Mouse (Mus musculus): ENCODE measurements around the gene G3bp2. TPM values are rescaled to one million over a fixed set of nuclear protein-coding genes. Genes with fewer than 3 reads are reported as not detected.

G3bp2 gene
- polyA plus RNA-seq, 1 experiment from 2014 or later: 192 TPM

GRCm38 (mm10) chr5:92079304-92079703 is 4.2 kb downstream of the G3bp2 start:
- H3K4me3 ChIP-seq (ENCODE audit: low read depth, low read length): no peak overlapping the region
- H3K27me3 ChIP-seq (replicated peaks; ENCODE audit: control insufficient read depth, insufficient read depth, low read length): no peaks in the 10 kb centered on the region
- H3K36me3 ChIP-seq (ENCODE audit: control insufficient read depth, insufficient read depth, low read length): no peaks in the 10 kb centered on the region
- H3K9ac ChIP-seq (ENCODE audit: low read length): no peak overlapping the region
- no peak overlapping the region for H3K27ac ChIP-seq (ENCODE audit: low read depth)
- 80% methylated on average over 1 of the region's 1 CpGs for WGBS
- H3K4me2 ChIP-seq (ENCODE audit: low read length): no peak overlapping the region
- ATAC-seq (replicated peaks; ENCODE audit: low FRiP score, low TSS enrichment, low read depth) (no peak), DNase-seq (ENCODE audit: low spot score) (no peak)
- no peaks in the 10 kb centered on the region for H3K9me3 ChIP-seq (ENCODE audit: control insufficient read depth, low read length)
- H3K4me1 ChIP-seq (replicated peaks; ENCODE audit: control insufficient read depth, insufficient read depth, low read length): peaks cover 22% of the 10 kb centered on the region

GRCm38 (mm10) chr5:92078751-92079150 is 4.8 kb downstream of the G3bp2 start:
- H3K4me3 ChIP-seq (ENCODE audit: low read depth, low read length): no peak overlapping the region
- H3K36me3 ChIP-seq (ENCODE audit: control insufficient read depth, insufficient read depth, low read length): no peaks in the 10 kb centered on the region
- DNase-seq (ENCODE audit: low spot score) (no peak), ATAC-seq (replicated peaks; ENCODE audit: low FRiP score, low TSS enrichment, low read depth) (no peak)
- no peaks in the 10 kb centered on the region for H3K27me3 ChIP-seq (replicated peaks; ENCODE audit: control insufficient read depth, insufficient read depth, low read length)
- no peak overlapping the region for H3K4me2 ChIP-seq (ENCODE audit: low read length)
- no peak overlapping the region for H3K9ac ChIP-seq (ENCODE audit: low read length)
- H3K27ac ChIP-seq (ENCODE audit: low read depth): no peak overlapping the region
- H3K9me3 ChIP-seq (ENCODE audit: control insufficient read depth, low read length): no peaks in the 10 kb centered on the region
- peaks cover 20% of the 10 kb centered on the region for H3K4me1 ChIP-seq (replicated peaks; ENCODE audit: control insufficient read depth, insufficient read depth, low read length)

GRCm38 (mm10) chr5:92076273-92076672 is 7.2 kb downstream of the G3bp2 start:
- H3K27me3 ChIP-seq (replicated peaks; ENCODE audit: control insufficient read depth, insufficient read depth, low read length): no peaks in the 10 kb centered on the region
- DNase-seq (ENCODE audit: low spot score) (no peak), ATAC-seq (replicated peaks; ENCODE audit: low FRiP score, low TSS enrichment, low read depth) (no peak)
- H3K36me3 ChIP-seq (ENCODE audit: control insufficient read depth, insufficient read depth, low read length): peaks cover 14% of the 10 kb centered on the region
- no peak overlapping the region for H3K4me2 ChIP-seq (ENCODE audit: low read length)
- H3K9me3 ChIP-seq (ENCODE audit: control insufficient read depth, low read length): no peaks in the 10 kb centered on the region
- no peak overlapping the region for H3K27ac ChIP-seq (ENCODE audit: low read depth)
- no peak overlapping the region for H3K4me3 ChIP-seq (ENCODE audit: low read depth, low read length)
- H3K4me1 ChIP-seq (replicated peaks; ENCODE audit: control insufficient read depth, insufficient read depth, low read length): peaks cover 9% of the 10 kb centered on the region
- no peak overlapping the region for H3K9ac ChIP-seq (ENCODE audit: low read length)
- WGBS: 89% methylated on average over 1 of the region's 1 CpGs

GRCm38 (mm10) chr5:92074061-92074460 is 9.5 kb downstream of the G3bp2 start:
- 91% methylated on average over 14 of the region's 14 CpGs for WGBS
- Histone ChIP-seq H3K9ac (ENCODE audit: low read length) (no peak overlapping the region), H3K4me1 (replicated peaks; ENCODE audit: control insufficient read depth, insufficient read depth, low read length) (no peaks in the 10 kb centered on the region), H3K4me3 (ENCODE audit: low read depth, low read length) (no peak overlapping the region), H3K36me3 (ENCODE audit: control insufficient read depth, insufficient read depth, low read length) (peaks cover 25% of the 10 kb centered on the region), H3K27ac (ENCODE audit: low read depth) (no peak overlapping the region), H3K9me3 (ENCODE audit: control insufficient read depth, low read length) (no peaks in the 10 kb centered on the region), H3K27me3 (replicated peaks; ENCODE audit: control insufficient read depth, insufficient read depth, low read length) (no peaks in the 10 kb centered on the region), H3K4me2 (ENCODE audit: low read length) (no peak overlapping the region)
- DNase-seq (ENCODE audit: low spot score) (no peak), ATAC-seq (replicated peaks; ENCODE audit: low FRiP score, low TSS enrichment, low read depth) (no peak)

- ATAC-seq (replicated peaks; ENCODE audit: low FRiP score, low TSS enrichment, low read depth): no peak
- 97% methylated on average over 2 of the region's 2 CpGs for WGBS
- H3K36me3 ChIP-seq (ENCODE audit: control insufficient read depth, insufficient read depth, low read length): peaks cover 84% of the 10 kb centered on the region
- H3K27me3 ChIP-seq (replicated peaks; ENCODE audit: control insufficient read depth, insufficient read depth, low read length): no peaks in the 10 kb centered on the region
- H3K9me3 ChIP-seq (ENCODE audit: control insufficient read depth, low read length): no peaks in the 10 kb centered on the region
- H3K9ac ChIP-seq (ENCODE audit: low read length): no peak overlapping the region
- H3K4me2 ChIP-seq (ENCODE audit: low read length): no peak overlapping the region
- H3K27ac ChIP-seq (ENCODE audit: low read depth): no peak overlapping the region
- H3K4me1 ChIP-seq (replicated peaks; ENCODE audit: control insufficient read depth, insufficient read depth, low read length): no peaks in the 10 kb centered on the region
- DNase-seq (ENCODE audit: low spot score): peak; percentile 1
- H3K4me3 ChIP-seq (ENCODE audit: low read depth, low read length): no peak overlapping the region
Observed at GRCm38 (mm10) chr5:92063192-92063591, 20.3 kb downstream of the G3bp2 start.

- Histone ChIP-seq H3K27me3 (replicated peaks; ENCODE audit: control insufficient read depth, insufficient read depth, low read length) (no peaks in the 10 kb centered on the region), H3K4me2 (ENCODE audit: low read length) (no peak overlapping the region), H3K36me3 (ENCODE audit: control insufficient read depth, insufficient read depth, low read length) (peaks cover 58% of the 10 kb centered on the region), H3K27ac (ENCODE audit: low read depth) (no peak overlapping the region), H3K9ac (ENCODE audit: low read length) (no peak overlapping the region), H3K4me3 (ENCODE audit: low read depth, low read length) (no peak overlapping the region), H3K4me1 (replicated peaks; ENCODE audit: control insufficient read depth, insufficient read depth, low read length) (no peaks in the 10 kb centered on the region), H3K9me3 (ENCODE audit: control insufficient read depth, low read length) (no peaks in the 10 kb centered on the region)
- ATAC-seq (replicated peaks; ENCODE audit: low FRiP score, low TSS enrichment, low read depth) (no peak), DNase-seq (ENCODE audit: low spot score) (no peak)
- WGBS: 95% methylated on average over 6 of the region's 6 CpGs
Observed at GRCm38 (mm10) chr5:92052866-92053265, 30.7 kb downstream of the G3bp2 start.

- Histone ChIP-seq H3K9me3 (ENCODE audit: control insufficient read depth, low read length) (no peaks in the 10 kb centered on the region), H3K27ac (ENCODE audit: low read depth) (no peak overlapping the region), H3K36me3 (ENCODE audit: control insufficient read depth, insufficient read depth, low read length) (peaks cover 34% of the 10 kb centered on the region), H3K9ac (ENCODE audit: low read length) (no peak overlapping the region), H3K27me3 (replicated peaks; ENCODE audit: control insufficient read depth, insufficient read depth, low read length) (no peaks in the 10 kb centered on the region), H3K4me2 (ENCODE audit: low read length) (no peak overlapping the region), H3K4me3 (ENCODE audit: low read depth, low read length) (no peak overlapping the region), H3K4me1 (replicated peaks; ENCODE audit: control insufficient read depth, insufficient read depth, low read length) (no peaks in the 10 kb centered on the region)
- DNase-seq (ENCODE audit: low spot score) (no peak), ATAC-seq (replicated peaks; ENCODE audit: low FRiP score, low TSS enrichment, low read depth) (no peak)
- WGBS: 88% methylated on average over 3 of the region's 3 CpGs
Observed at GRCm38 (mm10) chr5:92050419-92050818, 33.1 kb downstream of the G3bp2 start.

GRCm38 (mm10) chr5:92043783-92044182 is 39.7 kb downstream of the G3bp2 start, which contains the start of gene Cdkl2:
Gene Cdkl2, minus strand, starts transcription at chr5:92043883.
- ATAC-seq (replicated peaks; ENCODE audit: low FRiP score, low TSS enrichment, low read depth): no peak
- H3K27ac ChIP-seq (ENCODE audit: low read depth): peak within 1 kb of the TSS; percentile 38; the same call in 1 of the 2 replicates
- peak within 1 kb of the TSS; percentile 52 for H3K9ac ChIP-seq (ENCODE audit: low read length)
- peak within 1 kb of the TSS; percentile 93 for H3K4me2 ChIP-seq (ENCODE audit: low read length)
- WGBS: 74% methylated on average over 4 of the region's 4 CpGs
- H3K4me1 ChIP-seq (replicated peaks; ENCODE audit: control insufficient read depth, insufficient read depth, low read length): peaks cover 9% of the 10 kb centered on the region
- H3K36me3 ChIP-seq (ENCODE audit: control insufficient read depth, insufficient read depth, low read length): no peaks in the 10 kb centered on the region
- H3K4me3 ChIP-seq (ENCODE audit: low read depth, low read length): peak within 1 kb of the TSS; percentile 74
- peaks cover 7% of the 10 kb centered on the region; the same call in 1 of the 2 replicates for H3K27me3 ChIP-seq (replicated peaks; ENCODE audit: control insufficient read depth, insufficient read depth, low read length)
- no peak for DNase-seq (ENCODE audit: low spot score)
- H3K9me3 ChIP-seq (ENCODE audit: control insufficient read depth, low read length): no peaks in the 10 kb centered on the region

All from intestine, embryonic 14.5 days (tissue).